Mouse (Mus musculus): ENCODE data around the gene Cbx1.

DNA sequence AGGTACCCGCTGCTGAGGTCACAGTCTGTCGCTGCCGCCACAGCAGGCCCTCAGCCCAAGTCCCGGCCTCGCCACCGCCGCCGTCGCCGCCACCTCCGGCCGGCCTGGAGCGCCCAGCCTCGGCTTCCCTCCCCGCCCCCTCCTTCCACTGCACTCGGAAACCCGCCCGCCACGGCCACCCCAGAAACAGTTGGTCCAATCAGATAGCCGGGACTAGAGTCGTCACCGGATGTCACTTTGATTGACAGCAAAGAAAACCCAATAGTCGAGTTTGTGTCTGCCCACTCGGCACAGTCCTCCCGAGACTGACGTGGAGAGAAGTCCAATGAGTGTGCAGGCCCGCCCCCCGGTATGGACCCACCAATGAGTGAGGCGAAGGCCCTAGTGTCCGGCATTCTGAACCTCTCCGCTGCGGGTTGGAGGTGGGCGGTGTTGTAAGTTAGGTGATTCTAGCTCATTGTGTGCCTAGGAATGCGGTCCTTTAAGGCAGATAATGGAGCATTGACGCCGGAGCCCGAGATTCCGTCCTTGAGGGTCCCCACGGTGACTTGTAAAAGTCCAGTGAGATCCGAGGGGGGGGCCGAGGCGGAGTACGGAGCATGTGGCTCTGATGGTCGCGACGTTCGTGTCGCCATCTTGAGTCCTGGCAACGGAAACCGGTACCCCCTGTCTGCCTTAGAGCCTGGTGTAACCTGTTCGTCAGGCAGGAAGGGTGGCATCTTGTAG lies 41.0 kb downstream of the Cbx1 start, which contains the start of gene Nfe2l1:
- TF ChIP-seq SMC3 (IDR thresholded peaks at IDR 0.05; ENCODE audit: low read depth, low read length) (no peak), POLR2A (IDR thresholded peaks at IDR 0.05; ENCODE audit: control insufficient read depth in 1 of 2, insufficient read depth in 1 of 2, low read depth in 1 of 2, low read length in 2 of 2, poor library complexity in 1 of 2) (peak; percentile 53 to 87), CTCF (IDR thresholded peaks at IDR 0.05 in 2 of 3, conservative IDR thresholded peaks at IDR 0.05 in 1 of 3; ENCODE audit: control insufficient read depth in 1 of 3, insufficient read depth in 1 of 3, low read depth in 2 of 3, low read length in 3 of 3, poor library complexity in 1 of 3, severe bottlenecking in 1 of 3) (no peak), NELFE (IDR thresholded peaks at IDR 0.05; ENCODE audit: low read depth, low read length) (peak; percentile 80), ETS1 (IDR thresholded peaks at IDR 0.05; ENCODE audit: low read depth, low read length) (peak; percentile 24; the same call in 1 of the 2 replicates), ZNF384 (IDR thresholded peaks at IDR 0.05; ENCODE audit: low read depth, low read length) (no peak), E2F4 (IDR thresholded peaks at IDR 0.05; ENCODE audit: borderline replicate concordance, low read depth, low read length) (no peak), EP300 (IDR thresholded peaks at IDR 0.05; ENCODE audit: low read depth in 1 of 2, low read length in 2 of 2) (0 out of 4 replicates have a peak, but pooled peaks of 1 of the 2 experiments have one; percentile 10)

All from MEL (cell line).